Mouse (Mus musculus): Measurements from ENCODE around the gene Kdm4b.

The Kdm4b gene

DNA sequence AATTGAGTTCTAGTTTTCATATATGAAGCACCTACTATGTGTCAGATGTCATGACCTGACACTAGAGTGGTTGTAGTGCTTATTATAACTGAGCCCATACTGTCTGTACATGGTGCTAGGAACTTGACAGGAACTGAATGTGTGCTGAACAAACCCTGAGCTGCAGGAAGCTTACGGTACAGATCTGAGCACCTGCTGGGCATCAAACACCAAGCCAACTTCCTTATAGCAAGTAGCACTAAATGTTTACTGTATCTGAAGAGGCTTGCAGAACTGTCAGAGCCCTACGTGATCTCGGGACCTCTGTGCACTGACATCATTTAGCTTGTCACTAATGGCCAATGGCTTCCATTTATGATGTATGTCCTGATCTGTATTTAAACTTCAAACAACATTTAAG is 105.7 kb downstream of the Kdm4b start:
- no peak for DNase-seq (ENCODE audit: low read depth, low spot score)

DNA sequence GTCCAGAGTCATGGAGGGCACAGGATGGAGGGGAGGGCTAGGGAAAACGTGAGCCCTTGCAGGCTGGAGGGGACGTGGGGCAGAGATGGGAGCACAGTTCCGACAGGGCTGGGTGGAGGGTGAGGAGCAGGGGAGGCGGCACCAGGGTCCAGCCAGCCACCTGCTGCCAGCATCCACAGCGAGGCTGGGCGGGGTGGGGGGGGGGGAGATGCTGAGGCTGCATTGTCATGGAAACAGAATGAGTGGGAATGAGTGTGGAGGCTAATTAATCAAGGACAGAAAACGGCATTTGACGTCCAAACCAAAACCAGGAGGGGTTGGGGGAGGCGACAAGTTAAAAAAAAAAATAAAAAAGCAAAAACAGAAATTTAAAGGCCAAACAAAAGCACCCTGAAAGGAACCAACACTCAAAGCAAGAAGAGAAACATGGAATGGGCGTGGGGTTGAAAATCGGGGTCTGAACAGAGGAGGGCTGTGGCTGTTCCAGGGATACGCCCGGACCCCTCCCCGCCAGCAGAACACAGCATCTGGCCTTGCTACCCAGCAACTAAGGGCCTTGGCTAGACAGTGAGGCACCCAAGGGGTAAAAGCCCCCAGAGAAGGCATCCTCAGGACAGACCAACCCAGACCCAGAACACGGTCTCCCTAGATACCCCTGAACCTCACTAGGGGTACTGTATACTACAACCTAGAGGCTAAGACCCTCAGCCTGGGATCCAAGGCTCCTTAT is 114.0 kb downstream of the Kdm4b start:
- no peak for DNase-seq (ENCODE audit: low read depth, low spot score)

DNA sequence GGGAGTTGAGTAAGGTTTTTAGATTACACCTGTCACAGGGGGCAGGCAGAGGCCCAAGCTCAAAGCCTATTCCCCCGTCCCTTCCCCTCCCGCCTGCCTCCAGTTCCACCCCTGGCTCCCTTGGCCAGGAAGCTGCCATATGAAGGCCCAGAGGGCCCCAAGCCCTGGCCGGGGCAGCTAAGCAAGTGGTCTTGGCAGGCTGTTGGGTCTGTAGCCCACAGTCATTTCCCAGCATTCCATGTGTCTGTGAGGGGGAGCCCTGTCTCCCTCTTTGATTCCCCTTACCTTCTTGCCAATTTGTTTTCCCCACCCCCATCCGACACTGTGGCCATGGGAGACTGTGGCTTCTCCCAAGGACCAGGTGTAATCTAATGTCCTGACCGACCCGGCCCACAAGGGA is 116.5 kb downstream of the Kdm4b start:
- no peak for DNase-seq (ENCODE audit: low read depth, low spot score)

DNA sequence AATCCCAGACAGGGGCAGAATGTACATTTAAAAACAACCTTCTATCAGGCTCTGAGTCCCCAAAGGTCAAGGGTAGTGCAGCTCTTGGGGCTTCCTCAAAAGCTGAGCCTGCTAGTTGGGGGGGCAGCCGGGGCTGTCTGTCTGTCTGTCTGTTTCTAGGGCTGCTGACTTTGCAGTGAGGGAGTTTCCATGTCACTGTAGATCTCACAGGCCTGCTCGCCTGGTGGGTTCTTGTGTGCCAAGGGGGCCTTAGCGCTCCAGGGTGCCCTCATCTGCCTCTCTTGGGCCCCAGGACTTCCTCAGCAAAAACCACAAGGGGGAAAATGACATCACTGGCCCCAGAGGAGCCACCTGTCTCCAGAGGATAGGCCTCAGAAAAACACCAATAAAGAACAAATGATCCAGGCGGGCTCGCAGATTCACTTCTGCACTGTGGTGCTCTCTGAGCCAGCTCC is 117.5 kb downstream of the Kdm4b start:
- no peak for DNase-seq (ENCODE audit: low read depth, low spot score)

DNA sequence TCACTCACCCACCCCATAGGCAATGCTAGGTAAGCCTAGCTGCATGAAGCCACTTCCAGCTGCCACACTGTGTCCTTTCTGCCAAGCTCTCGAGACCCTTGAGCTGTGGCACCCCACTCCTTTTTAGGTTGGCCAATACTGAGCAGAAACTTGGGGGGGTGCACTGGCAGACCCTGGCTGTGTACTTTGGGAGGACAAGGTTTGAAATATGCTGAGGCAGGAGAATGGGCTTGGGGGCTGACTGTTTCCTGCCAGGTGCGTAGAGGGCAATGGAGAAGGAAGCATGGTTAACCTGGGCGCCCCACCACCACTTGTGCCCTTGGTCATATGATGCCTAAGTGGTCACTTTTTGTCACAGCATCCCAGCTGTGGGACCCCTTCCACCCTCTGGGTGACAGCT is 118.9 kb downstream of the Kdm4b start:
- DNase-seq (ENCODE audit: low read depth, low spot score), result no peak

DNA sequence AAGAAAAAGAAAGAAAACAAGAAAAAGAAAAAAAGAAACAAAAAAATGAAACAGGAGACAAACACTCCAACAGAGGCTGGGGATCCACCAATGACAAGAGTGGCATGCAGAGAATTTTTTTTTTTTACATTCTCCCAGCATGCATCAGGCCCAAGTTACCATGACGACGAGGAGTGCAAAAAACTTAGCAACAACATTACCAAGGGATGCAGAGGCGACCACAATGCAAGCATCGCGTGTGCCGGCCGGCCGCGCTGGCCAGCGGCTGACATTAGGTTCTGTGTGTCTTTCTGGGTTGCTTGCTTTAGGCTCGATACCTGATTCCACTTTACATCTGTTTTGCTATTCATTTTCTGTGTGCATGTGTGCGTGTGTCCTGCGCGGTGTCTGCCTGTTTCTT is 119.5 kb downstream of the Kdm4b start:
- no peak for DNase-seq (ENCODE audit: low read depth, low spot score)

DNA sequence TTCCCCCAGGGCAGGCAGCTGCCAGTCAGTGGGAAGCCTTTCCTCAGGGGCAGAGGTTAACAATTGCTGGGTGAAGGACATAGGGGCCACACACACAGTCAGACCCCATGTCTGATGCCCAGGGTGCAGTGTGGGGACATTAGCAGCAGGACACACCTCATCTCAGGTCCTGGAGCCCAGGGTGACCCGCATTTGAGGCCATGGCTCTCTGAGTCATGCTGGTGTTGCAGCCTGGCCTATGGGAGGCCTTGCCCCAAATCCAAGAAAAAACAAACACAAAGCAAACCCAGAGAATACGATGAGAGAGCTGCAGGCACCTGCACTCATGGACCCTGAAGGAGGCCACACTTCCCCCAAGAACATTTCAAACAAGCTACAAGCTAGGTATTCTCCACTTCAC is 121.9 kb downstream of the Kdm4b start:
- no peak for DNase-seq (ENCODE audit: low read depth, low spot score)

All from embryo, embryonic 11.5 days (tissue).